Mouse (Mus musculus) small intestine, adult 2 months (tissue): ENCODE measurements around the gene C130050O18Rik.

ENCODE experiments used
- CTCF ChIP-seq: fragments of 200-500 bp; IDR thresholded peaks from 2 replicates; pipeline ENCODE4 v1.5.1; 2012; ENCODE audit warnings: low read depth, mild to moderate bottlenecking, control low read depth, inconsistent platforms, low read length, moderate library complexity, mixed read lengths; ENCODE audit not compliant: insufficient replicate concordance, insufficient read length; ENCODE audit errors: extremely low read depth
- POLR2A ChIP-seq: fragments of 200-500 bp; IDR thresholded peaks from 2 replicates; pipeline ENCODE4 v1.6.1; 2012; ENCODE audit warnings: low read depth, mild to moderate bottlenecking, control low read depth, inconsistent platforms, low read length, moderate library complexity

DNA sequence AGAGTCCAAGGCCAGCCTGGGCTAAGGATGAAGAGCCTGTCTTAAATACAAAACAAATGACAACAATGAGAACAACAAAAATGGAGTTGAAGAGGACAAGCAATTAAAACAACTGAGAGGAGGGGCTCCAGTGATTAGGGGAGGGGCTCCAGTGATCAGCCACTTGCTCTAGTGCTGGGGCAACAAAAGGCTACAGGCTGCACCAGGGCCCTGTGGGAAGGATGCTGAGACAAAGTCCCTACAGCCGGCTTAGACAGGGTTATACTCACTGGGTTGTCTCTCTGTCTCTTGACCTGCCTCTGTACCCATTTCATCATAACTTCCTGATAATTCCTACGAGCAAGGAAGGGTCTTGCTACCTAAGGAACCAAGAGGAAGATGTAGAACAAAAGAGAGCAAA, 13.0 kb downstream of the C130050O18Rik start:
- TF ChIP-seq POLR2A = no peak
- TF ChIP-seq CTCF = no peak
